13 mouse cellular contexts compared by ENCODE assay signal in the genomic region with DNA sequence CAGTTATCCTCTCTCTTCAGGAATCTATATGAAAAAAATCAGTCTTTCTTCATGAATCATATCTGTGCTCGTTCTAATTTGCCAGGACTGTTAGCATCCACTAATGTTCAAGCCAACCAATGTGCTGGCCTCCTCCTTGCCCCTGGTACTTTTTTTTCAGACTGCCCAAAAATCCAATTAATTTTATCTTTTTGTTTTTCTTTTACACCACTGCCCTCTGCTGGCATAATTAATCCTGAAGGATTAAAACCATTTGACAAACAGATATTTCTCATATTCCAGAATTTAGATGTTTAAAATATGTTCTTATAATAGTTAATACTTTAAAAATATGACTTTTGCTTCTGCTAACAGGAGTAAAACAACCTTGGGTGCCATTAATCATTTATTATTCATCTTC.
DNase-seq lines count a peak whose midpoint lies in the region; ATAC-seq and TF ChIP-seq lines count a peak whose summit lies in the region.
"Had no signal": no experiment of that assay in that cellular context is flagged by ENCODE, and none has a peak within 500 bp of the region (broad histone marks: within the 10 kb centered on the region; RNA-seq: fewer than 3 reads in every experiment).

No protein-coding gene starts in this region.

- no peaks in the 10 kb centered on the region for H3K27me3 ChIP-seq in kidney, postnatal 0 days (ENCODE audit: insufficient read depth, low read length)
- no peaks in the 10 kb centered on the region for H3K27me3 ChIP-seq in kidney, embryonic 15.5 days
- H3K27me3 ChIP-seq: limb, embryonic 12.5 days had no signal

- no peaks in the 10 kb centered on the region for H3K36me3 ChIP-seq in kidney, postnatal 0 days (ENCODE audit: insufficient read depth, low read length)
- H3K36me3 ChIP-seq in kidney, embryonic 15.5 days, result no peaks in the 10 kb centered on the region
- H3K36me3 ChIP-seq: limb, embryonic 12.5 days had no signal

- DNase-seq in cerebellum, adult 9-10 months, result peak; percentile 26
- no peak for DNase-seq in cerebellum, adult 11 months
- DNase-seq in kidney, postnatal 0 days (ENCODE audit: low spot score), result peak; percentile 33
- peak; percentile 66 for DNase-seq in 3T3-L1 (ENCODE audit: low read depth, low spot score)
- peak; percentile 12 for DNase-seq in brain, embryonic 18.5 days (ENCODE audit: low read depth, low spot score)
- no peak for DNase-seq in neural tube, embryonic 10.5 days (ENCODE audit: extremely low spot score, low spot score)
- DNase-seq in spleen, adult 18-20 months, result no peak
- DNase-seq: adrenal gland, postnatal 14 days; cerebellum, postnatal 36 days; kidney, adult 9 months; layer of hippocampus, adult 9-11 months had no signal

- no peak overlapping the region for H3K27ac ChIP-seq in kidney, postnatal 0 days
- H3K27ac ChIP-seq in kidney, embryonic 15.5 days, result no peak overlapping the region
- H3K27ac ChIP-seq: limb, embryonic 12.5 days had no signal

- H3K4me1 ChIP-seq in kidney, postnatal 0 days (replicated peaks; ENCODE audit: insufficient read depth, low read length), result no peaks in the 10 kb centered on the region
- H3K4me1 ChIP-seq in kidney, embryonic 15.5 days, result no peaks in the 10 kb centered on the region

- no peak overlapping the region for H3K4me3 ChIP-seq in kidney, postnatal 0 days (replicated peaks; ENCODE audit: low read depth, low read length)
- no peak overlapping the region for H3K4me3 ChIP-seq in kidney, embryonic 15.5 days (replicated peaks)
- H3K4me3 ChIP-seq: limb, embryonic 12.5 days had no signal

- no peak overlapping the region for H3K9ac ChIP-seq in kidney, postnatal 0 days (ENCODE audit: low read depth, low read length)
- no peak overlapping the region for H3K9ac ChIP-seq in kidney, embryonic 15.5 days
- H3K9ac ChIP-seq: limb, embryonic 12.5 days had no signal

- no peak overlapping the region for H3K4me2 ChIP-seq in kidney, postnatal 0 days (ENCODE audit: low read length)
- H3K4me2 ChIP-seq in kidney, embryonic 15.5 days, result no peak overlapping the region
- H3K4me2 ChIP-seq: limb, embryonic 12.5 days had no signal

- no peaks in the 10 kb centered on the region for H3K9me3 ChIP-seq in kidney, postnatal 0 days (replicated peaks; ENCODE audit: low read length)
- no peaks in the 10 kb centered on the region for H3K9me3 ChIP-seq in kidney, embryonic 15.5 days (replicated peaks)
- H3K9me3 ChIP-seq: limb, embryonic 12.5 days had no signal

- peak; percentile 63 for TF ChIP-seq CTCF in kidney, postnatal 0 days (IDR thresholded peaks at IDR 0.05; ENCODE audit: low read depth)

- ATAC-seq in kidney, postnatal 0 days (replicated peaks; ENCODE audit: low FRiP score, low read depth), result no peak
- ATAC-seq in kidney, embryonic 15.5 days (replicated peaks; ENCODE audit: low FRiP score), result no peak

- WGBS in kidney, postnatal 0 days, result 54% methylated on average over 1 of the region's 1 CpGs
- 74% methylated on average over 1 of the region's 1 CpGs for WGBS in kidney, embryonic 15.5 days

Comparison
In these comparisons a context has a peak if more than half of its experiments do, and no peak if none do; other contexts are left out.
1. DNase-seq: peak in cerebellum, adult 9-10 months (single experiment), kidney, postnatal 0 days (single experiment), 3T3-L1 (single experiment) and brain, embryonic 18.5 days (single experiment); none in cerebellum, adult 11 months (single experiment), neural tube, embryonic 10.5 days (single experiment) and spleen, adult 18-20 months (0 of 2).